Mouse (Mus musculus) forebrain, postnatal 0 days (tissue): ENCODE results near the gene Ahctf1. TPM values are rescaled to one million over a fixed set of nuclear protein-coding genes. Genes with fewer than 3 reads are reported as not detected.
A peak's percentile ranks its signal among the peaks of the same experiment; 100 is the strongest.

ENCODE experiments used
- ATAC-seq: fragments of 200-750 bp; cut with Nextera tagmentation; 2 replicates; pipeline ENCODE4 v1.8.0; 2017; ENCODE audit warnings: mild to moderate bottlenecking, moderate library complexity
- DNase-seq: peaks from one replicate; pipeline ENCODE4 v3.0.0-alpha.2; 2015
- H3K27ac ChIP-seq: fragments of 300-500 bp; sonication (generic); 2 replicates; pipeline ENCODE4 v1.5.1; 2014; ENCODE audit warnings: low read depth, mild to moderate bottlenecking, antibody characterized with exemption, low read length, moderate library complexity, mixed read lengths
- H3K27me3 ChIP-seq: fragments of 300-500 bp; sonication (generic); 2 replicates; pipeline ENCODE4 v1.6.1; 2014; ENCODE audit warnings: mild to moderate bottlenecking, low read length, mixed read lengths; ENCODE audit not compliant: insufficient read depth
- H3K36me3 ChIP-seq: fragments of 300-500 bp; sonication (generic); 2 replicates; pipeline ENCODE4 v1.6.1; 2014; ENCODE audit warnings: mild to moderate bottlenecking, moderate library complexity; ENCODE audit not compliant: insufficient read depth
- H3K4me1 ChIP-seq: fragments of 300-500 bp; sonication (generic); 2 replicates; pipeline ENCODE4 v1.6.1; 2014; ENCODE audit warnings: antibody characterized with exemption; ENCODE audit not compliant: insufficient read depth
- H3K4me2 ChIP-seq: fragments of 300-500 bp; sonication (generic); 2 replicates; pipeline ENCODE4 v1.6.1; 2014; ENCODE audit warnings: low read depth, mild to moderate bottlenecking, moderate library complexity
- H3K4me3 ChIP-seq: fragments of 300-500 bp; sonication (generic); 2 replicates; pipeline ENCODE4 v1.5.1; 2014; ENCODE audit warnings: low read depth, low read length, mixed read lengths
- H3K9ac ChIP-seq: fragments of 300-500 bp; sonication (generic); 2 replicates; pipeline ENCODE4 v1.6.1; 2014; ENCODE audit warnings: mild to moderate bottlenecking
- H3K9me3 ChIP-seq: fragments of 300-500 bp; sonication (generic); 2 replicates; pipeline ENCODE4 v1.6.1; 2016; ENCODE audit warnings: low read length
- CTCF ChIP-seq: sonication (generic); IDR thresholded peaks from 2 replicates; pipeline ENCODE4 v1.5.1; 2016; ENCODE audit warnings: antibody characterized with exemption, control low read depth, low read depth
- WGBS: fragments of 180-500 bp; shearing (Covaris S2); extraction: QIAGEN DNeasy Blood & Tissue Kit; methylation state at CpG from one replicate; pipeline ENCODE4 v1.1.7; 2014; 5-methylcytosine and 5-hydroxymethylcytosine counted together
- polyA plus RNA-seq: library from polyadenylated mRNA; unstranded; fragments of >200 nt; fragmentation: Nextera tagmentation; extraction: Ambion mirVana; gene quantifications from 2 replicates; pipeline ENCODE4 v1.2.1, GENCODE M21; 2015
- total RNA-seq: library from RNA; depleted of rRNA; stranded (reverse); fragments of >200 nt; gene quantifications from 2 replicates; pipeline ENCODE4 v1.2.3, GENCODE M21; 2014

Gene Ahctf1
- total and polyA plus RNA-seq, 2 experiments from 2014 or later: 8.0 to 41.8 TPM

- Histone ChIP-seq H3K4me1 (no peaks in the 10 kb centered on the region), H3K27ac (no peak overlapping the region), H3K9me3 (no peaks in the 10 kb centered on the region; the same call in 1 of the 2 replicates), H3K4me2 (no peak overlapping the region), H3K9ac (no peak overlapping the region), H3K4me3 (no peak overlapping the region), H3K27me3 (no peaks in the 10 kb centered on the region), H3K36me3 (no peaks in the 10 kb centered on the region)
- ATAC-seq (no peak), DNase-seq (no peak)
- TF ChIP-seq CTCF: no peak
- WGBS: 84% methylated on average over 2 of the region's 2 CpGs
Observed at GRCm38 (mm10) chr1:179814616-179815015, 11.1 kb upstream of the Ahctf1 start.

DNA sequence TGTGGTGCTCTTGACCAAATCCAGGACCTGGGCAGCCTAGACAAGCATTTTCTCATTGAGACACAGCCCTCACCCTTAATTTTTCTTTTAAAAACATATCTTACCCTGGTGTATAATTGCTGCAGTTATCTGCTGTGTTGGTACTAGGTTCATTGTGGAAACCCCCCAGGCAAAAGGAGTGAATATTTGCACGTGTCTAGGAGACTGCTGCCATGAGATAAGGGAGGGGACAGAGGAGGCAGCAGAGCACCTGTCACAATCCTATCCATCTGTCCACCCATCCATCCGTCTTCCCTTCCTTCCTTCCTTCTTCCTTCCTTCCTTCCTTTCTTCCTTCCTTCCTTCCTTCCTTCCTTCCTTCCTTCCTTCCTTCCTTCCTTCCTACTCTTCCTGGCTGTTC, 9.9 kb upstream of the Ahctf1 start:
- WGBS: 56% methylated on average over 2 of the region's 2 CpGs
- no peak overlapping the region for H3K27ac ChIP-seq
- ATAC-seq (no peak), DNase-seq (no peak)
- H3K36me3 ChIP-seq: no peaks in the 10 kb centered on the region
- H3K4me1 ChIP-seq: no peaks in the 10 kb centered on the region
- no peak overlapping the region for H3K4me3 ChIP-seq
- no peak for TF ChIP-seq CTCF
- no peak overlapping the region for H3K9ac ChIP-seq
- H3K27me3 ChIP-seq: no peaks in the 10 kb centered on the region
- no peak overlapping the region for H3K4me2 ChIP-seq
- H3K9me3 ChIP-seq: no peaks in the 10 kb centered on the region; the same call in 1 of the 2 replicates

DNA sequence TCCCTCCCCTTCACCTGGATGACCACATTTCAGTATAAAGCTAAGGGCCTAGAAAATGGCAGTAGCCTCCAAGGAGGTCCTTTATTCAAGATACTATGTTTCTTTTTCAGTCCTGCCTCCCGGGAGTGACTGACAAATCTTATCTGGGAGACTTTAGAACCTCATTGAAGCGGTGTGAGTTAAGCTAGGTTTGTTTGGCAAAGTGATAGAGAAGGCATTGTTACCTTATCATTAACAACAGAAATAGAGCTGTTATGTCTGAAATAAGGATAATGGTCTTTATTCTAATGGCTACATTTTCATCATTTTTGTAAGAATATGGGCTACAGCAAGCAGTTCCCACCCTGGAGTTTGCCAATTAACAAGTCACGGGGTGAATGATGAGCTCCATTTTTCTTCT, 4.8 kb upstream of the Ahctf1 start:
- H3K4me3 ChIP-seq: no peak overlapping the region
- no peaks in the 10 kb centered on the region for H3K4me1 ChIP-seq
- H3K9me3 ChIP-seq: no peaks in the 10 kb centered on the region
- no peak overlapping the region for H3K9ac ChIP-seq
- H3K27me3 ChIP-seq: no peaks in the 10 kb centered on the region
- WGBS: 81% methylated on average over 3 of the region's 3 CpGs
- H3K27ac ChIP-seq: no peak overlapping the region
- no peak overlapping the region for H3K4me2 ChIP-seq
- TF ChIP-seq CTCF: no peak
- DNase-seq (no peak), ATAC-seq (no peak)
- H3K36me3 ChIP-seq: no peaks in the 10 kb centered on the region

- Histone ChIP-seq H3K27ac (no peak overlapping the region), H3K4me2 (no peak overlapping the region), H3K9ac (no peak overlapping the region), H3K4me3 (no peak overlapping the region), H3K36me3 (no peaks in the 10 kb centered on the region), H3K9me3 (no peaks in the 10 kb centered on the region), H3K27me3 (no peaks in the 10 kb centered on the region), H3K4me1 (no peaks in the 10 kb centered on the region)
- TF ChIP-seq CTCF: no peak
- 85% methylated on average over 4 of the region's 4 CpGs for WGBS
- ATAC-seq (no peak), DNase-seq (no peak)
Observed at GRCm38 (mm10) chr1:179807468-179807867, 4.0 kb upstream of the Ahctf1 start.

GRCm38 (mm10) chr1:179805751-179806150, 2.3 kb upstream of the Ahctf1 start:
- DNase-seq: no peak

GRCm38 (mm10) chr1:179804140-179804881, 831 bp upstream of the Ahctf1 start:
- Histone ChIP-seq H3K36me3 (no peaks in the 10 kb centered on the region), H3K4me1 (peaks cover 7% of the 10 kb centered on the region; the same call in 1 of the 2 replicates), H3K4me2 (peak overlapping the region; percentile 45), H3K27ac (peak overlapping the region; percentile 22), H3K9ac (peak overlapping the region; percentile 3; the same call in 1 of the 2 replicates), H3K27me3 (no peaks in the 10 kb centered on the region), H3K4me3 (peak overlapping the region; percentile 87), H3K9me3 (no peaks in the 10 kb centered on the region)
- no peak for DNase-seq
- no peak for ATAC-seq
- WGBS: 35% methylated on average over 11 of the region's 11 CpGs
- no peak for TF ChIP-seq CTCF

More at GRCm38 (mm10) chr1:179805751-179806150, 2.3 kb upstream of the Ahctf1 start:
- H3K4me1 ChIP-seq: peaks cover 7% of the 10 kb centered on the region; the same call in 1 of the 2 replicates
- H3K9ac ChIP-seq: no peak overlapping the region
- no peak overlapping the region for H3K4me2 ChIP-seq
- H3K27ac ChIP-seq: no peak overlapping the region
- WGBS: 82% methylated on average over 5 of the region's 5 CpGs
- H3K4me3 ChIP-seq: no peak overlapping the region
- H3K36me3 ChIP-seq: no peaks in the 10 kb centered on the region
- no peak for ATAC-seq
- no peaks in the 10 kb centered on the region for H3K27me3 ChIP-seq
- H3K9me3 ChIP-seq: no peaks in the 10 kb centered on the region
- TF ChIP-seq CTCF: no peak

DNA sequence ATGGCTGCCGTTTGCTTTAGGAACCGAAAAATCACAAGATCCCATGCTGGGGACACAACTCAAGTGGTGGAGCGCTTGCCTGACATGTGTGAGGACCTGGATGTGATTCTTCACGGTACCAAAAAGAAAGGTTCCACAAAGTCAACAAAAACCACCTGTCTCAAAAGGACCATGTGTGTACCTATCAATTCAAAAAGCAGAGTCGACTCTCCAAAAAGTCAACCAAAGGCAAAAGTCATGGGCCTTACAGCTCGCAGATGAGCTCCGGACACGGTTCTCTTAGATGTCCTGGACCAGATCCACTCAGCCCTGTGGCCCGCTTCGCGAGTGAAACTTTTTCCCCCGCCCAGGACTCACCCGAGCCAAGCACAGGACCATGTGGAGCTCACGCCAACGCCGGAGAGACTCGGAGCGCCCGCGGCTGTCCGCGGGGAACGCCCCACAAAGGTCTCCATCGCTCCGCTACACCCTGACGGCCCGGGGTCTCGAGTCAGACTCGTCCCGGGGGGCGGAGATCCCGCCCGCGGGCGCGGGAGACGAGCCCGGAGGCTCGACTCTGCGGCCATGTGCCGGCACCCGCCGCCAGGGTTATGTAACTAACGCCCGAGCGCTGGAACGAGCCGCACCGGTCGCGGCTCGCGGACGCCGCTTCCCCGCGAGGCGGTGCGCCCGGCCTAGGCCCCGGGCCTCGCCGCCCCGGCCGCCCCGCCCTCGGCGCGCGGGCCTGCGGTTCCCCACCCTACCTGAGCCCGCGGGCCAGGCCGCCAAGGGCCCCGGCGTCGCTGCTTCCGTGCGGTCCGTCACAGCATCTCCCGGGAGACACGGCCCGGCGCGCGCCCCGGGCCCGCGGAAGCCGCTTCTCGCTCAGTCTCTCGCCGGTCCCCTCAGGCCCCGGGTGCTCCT, 619 bp downstream of the Ahctf1 start, which contains the start of gene Gm10518:
Gene Gm10518 (plus strand): TSS at position 767 of the 903 bp plus-strand sequence.
- under 1% methylated on average over 79 of the region's 94 CpGs for WGBS
- TF ChIP-seq CTCF: no peak
- H3K9me3 ChIP-seq: no peaks in the 10 kb centered on the region
- DNase-seq (no peak), ATAC-seq (no peak; the same call in 1 of the 2 replicates)
- peaks cover 10% of the 10 kb centered on the region for H3K36me3 ChIP-seq
- peak within 1 kb of the TSS; percentile 58 for H3K4me2 ChIP-seq
- peaks cover 7% of the 10 kb centered on the region; the same call in 1 of the 2 replicates for H3K4me1 ChIP-seq
- no peaks in the 10 kb centered on the region for H3K27me3 ChIP-seq
- H3K9ac ChIP-seq: peak within 1 kb of the TSS; percentile 90
- peak within 1 kb of the TSS; percentile 95 for H3K27ac ChIP-seq
- H3K4me3 ChIP-seq: peak within 1 kb of the TSS; percentile 87
